Mouse (Mus musculus): ENCODE measurements at regions not wholly inside any gene's neighbourhood (a gene's known extent, or its start where the extent isn't known, plus 50 kb on each side); places are given as distances from the start of the nearest gene placed in this dataset.

- DNase-seq (ENCODE audit: low spot score in 2 of 2), result no peak
Measured at GRCm38 (mm10) chr17:84107946-84108686, 79.6 kb downstream of the Zfp36l2 start.

DNA sequence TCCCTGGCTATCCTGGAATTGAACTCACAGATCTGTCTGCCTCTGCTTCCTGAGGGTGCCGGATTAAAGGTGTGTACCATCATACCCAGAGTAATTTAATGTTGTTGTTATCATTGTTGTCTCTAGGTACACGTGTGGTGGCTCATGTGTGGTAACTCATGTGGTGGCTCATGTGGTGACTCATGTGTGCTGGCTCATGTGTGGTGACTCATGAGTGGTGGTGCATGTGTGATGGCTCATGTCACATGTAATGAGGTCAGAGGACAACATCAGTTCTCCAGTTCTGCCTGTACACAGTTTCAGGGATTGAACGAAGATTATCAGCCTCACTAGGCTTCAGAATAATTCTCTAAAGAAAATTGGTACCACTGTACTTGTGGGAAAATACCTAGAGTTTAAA, 80.2 kb downstream of the Zfp36l2 start:
- DNase-seq (ENCODE audit: low spot score in 2 of 2), result no peak

DNA sequence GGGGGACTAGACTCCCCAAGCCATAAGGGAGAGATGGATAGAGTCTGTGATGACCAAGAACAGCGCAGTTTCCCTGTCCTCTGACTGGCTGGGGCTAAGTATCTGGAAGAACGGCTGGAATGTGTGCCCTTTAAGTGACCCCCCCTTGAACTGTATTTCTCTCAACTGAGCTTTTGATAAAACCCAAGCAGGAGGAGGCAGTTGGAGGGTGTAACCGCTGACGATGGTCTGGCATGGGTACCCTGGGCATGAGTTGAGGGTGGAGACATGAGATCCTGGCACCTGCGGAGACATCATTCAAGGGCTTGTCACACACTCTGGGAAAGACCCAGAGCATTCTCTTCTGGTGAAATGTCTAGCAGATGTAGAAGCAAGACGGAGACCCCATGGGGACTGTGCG, 83.5 kb downstream of the Zfp36l2 start:
- no peak for DNase-seq (ENCODE audit: low spot score in 2 of 2)

DNA sequence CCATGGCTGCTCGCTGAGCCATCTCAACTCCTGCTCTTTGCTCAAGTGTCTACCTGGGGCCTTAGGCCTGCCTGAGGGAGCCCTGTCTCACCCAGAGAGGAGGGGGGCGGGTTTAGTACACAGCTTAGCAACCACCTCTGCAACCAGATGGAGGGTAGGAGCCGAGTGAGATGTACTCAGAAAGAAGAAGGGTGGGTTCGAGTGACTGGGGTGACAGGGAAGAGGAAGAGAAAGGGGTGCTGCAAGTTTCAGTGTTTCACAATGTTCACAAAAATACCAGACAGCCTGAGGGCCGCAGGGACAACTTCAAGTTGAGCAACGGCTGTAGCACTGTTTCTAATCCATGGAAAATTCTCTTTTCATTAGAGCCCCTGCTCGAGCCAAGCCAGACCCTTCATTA, 84.4 kb downstream of the Zfp36l2 start:
- DNase-seq (ENCODE audit: low spot score in 2 of 2), result peak in 1 of 2 experiments; percentile 40

GRCm38 (mm10) chr17:84101652-84102051, 86.1 kb downstream of the Zfp36l2 start:
- no peak for DNase-seq (ENCODE audit: low spot score in 2 of 2)

DNA sequence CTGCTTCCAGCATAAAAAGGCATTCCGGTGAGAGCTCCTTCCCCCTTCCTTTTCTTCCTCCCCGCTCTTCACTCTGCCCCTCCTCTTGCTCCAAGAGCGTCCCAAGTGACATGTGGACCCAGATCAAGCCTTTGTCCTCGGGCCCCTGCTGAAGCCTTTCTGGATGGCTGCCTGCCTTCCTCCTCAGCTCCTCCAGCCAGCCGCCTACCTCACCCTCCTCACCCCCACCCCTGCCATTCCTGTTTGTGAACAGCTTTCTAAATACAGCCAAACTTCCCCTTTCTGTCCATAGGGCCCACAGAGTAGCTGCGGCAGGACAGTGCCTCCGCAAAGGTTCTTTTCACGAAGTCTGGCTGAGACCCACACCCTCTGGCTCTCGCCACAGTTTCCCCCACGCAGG, 87.2 kb downstream of the Zfp36l2 start:
- DNase-seq (ENCODE audit: low spot score in 2 of 2), result peak in 1 of 2 experiments; percentile 46

DNA sequence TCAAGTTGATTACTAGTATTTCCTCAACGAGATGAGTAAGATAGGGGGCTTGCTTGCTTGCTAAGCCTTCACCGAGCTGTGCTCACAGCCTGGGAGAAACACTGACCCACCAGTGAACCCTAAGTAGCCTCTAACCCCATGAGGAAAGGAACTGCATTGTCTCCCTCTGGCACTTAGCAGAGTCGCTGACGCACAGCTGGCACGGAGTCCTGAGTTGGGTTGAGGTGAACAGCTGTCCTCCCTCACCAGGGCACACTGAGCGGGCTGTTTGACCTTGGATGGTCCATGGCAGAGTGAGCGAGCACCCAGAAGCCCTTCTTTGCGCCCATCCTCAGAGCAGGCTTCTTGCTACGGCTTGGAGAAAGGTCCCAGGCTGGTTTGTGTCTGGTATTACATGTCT, 88.0 kb downstream of the Zfp36l2 start:
- no peak for DNase-seq (ENCODE audit: low spot score in 2 of 2)

- DNase-seq (ENCODE audit: low spot score in 2 of 2), result no peak
Measured at GRCm38 (mm10) chr17:84097871-84098430, 89.8 kb downstream of the Zfp36l2 start.

- no peak for DNase-seq (ENCODE audit: low spot score in 2 of 2)
Measured at GRCm38 (mm10) chr17:84097286-84097685, 90.5 kb downstream of the Zfp36l2 start.

DNA sequence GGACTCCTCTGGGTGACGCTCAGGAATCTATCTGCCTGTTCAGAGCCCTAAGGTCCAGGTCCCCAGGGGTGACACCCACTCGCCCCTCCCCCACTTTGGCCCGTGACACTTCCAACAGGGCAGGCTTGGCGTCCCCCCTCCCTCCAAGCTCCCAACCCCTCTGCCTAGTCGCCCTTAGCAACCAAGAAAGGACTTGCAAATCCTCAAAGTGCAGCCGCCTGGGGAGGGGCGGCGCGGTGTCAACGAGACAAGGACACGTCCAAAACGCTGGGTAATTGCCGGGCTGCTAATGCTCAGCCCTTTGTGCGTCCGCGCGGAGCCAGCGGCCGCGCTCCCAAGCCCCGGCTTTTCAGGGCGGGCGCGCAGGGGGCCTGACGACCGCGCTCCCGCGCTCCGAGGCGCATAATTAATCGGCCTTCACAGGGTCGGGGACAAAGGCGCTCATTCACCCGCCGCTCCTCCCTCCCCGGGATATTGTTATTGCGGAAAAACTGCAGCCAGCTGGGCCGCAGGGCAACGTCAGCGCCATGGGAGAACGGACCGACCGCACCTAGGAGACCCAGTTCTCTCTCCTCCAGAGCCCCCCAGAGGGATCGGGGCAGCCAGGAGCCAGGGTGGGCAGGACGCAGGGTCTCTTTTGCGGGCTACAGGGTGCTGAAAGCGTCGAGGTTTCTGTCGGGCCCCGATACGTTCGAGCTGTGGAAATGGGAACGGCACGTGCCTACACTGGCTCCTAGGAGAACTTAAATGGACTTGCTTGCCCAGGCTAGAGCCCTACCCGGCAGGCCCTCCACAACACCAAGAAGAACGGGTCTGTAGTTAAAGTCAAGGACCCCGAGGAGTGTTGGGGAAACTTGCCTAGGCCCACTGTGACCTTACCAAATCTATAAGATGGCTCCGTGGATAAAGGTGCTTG, 91.1 kb downstream of the Zfp36l2 start:
- peak; percentile 71 to 88 for DNase-seq (ENCODE audit: low spot score in 2 of 2)

DNA sequence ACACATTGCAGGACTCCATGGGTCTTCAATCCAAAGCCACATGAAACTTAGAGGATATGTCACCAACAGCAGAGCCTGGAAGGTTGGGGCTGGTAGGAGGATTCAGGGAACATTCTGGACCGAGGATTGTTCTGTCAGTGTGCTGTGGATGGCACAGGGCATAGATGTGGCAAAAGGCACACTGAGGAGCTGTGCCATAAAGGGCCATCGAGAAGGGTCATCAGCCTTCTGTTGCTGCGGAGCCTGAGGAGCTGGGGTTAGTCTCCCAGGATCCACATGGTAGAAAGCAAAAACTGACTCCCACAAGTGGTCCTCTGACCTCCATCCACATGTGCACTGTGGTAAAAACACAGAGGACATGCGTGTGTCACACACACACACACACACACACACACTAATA, 91.9 kb downstream of the Zfp36l2 start:
- no peak for DNase-seq (ENCODE audit: low spot score in 2 of 2)

DNA sequence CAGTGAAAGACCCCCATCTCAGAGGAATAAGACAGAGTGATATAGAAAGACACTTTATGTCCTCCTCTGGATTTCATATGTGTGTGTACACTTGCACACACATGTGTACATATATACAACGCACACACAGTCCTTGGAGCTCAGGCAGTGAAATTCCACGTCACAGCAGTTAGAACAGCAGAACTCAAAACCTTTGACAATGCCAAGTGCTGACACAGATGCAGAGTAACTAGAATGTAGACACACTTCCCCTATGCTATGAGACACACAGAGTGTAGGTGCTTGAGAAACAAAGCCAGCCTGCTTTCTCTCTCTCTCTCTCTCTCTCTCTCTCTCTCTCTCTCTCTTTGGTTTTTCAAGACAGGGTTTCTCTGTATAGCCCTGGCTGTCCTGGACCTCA, 92.7 kb downstream of the Zfp36l2 start:
- no peak for DNase-seq (ENCODE audit: low spot score in 2 of 2)

DNA sequence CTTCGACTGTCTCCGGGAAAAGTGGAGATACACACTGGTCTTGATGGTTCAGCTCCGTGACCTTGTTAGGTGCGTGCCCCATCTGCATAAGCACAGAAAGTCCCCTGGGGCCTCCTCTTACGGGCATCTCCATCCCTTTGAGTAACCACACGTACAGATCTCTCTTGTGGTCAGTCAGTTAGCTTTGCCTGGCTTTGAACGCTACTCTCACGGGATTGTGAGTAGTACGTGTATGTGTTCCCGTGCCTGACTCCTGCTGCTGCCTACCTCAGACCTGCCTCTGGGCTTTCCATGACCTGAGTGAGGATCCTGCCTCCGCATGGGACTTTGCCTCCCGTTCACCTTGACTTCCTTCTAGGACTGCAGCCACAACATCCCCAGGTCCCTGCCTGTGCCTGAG, 101.4 kb downstream of the Zfp36l2 start:
- no peak for DNase-seq (ENCODE audit: low spot score in 2 of 2)

- no peak for DNase-seq (ENCODE audit: low spot score in 2 of 2)
Measured at GRCm38 (mm10) chr17:84085721-84086120, 102.0 kb downstream of the Zfp36l2 start.

GRCm38 (mm10) chr17:84085232-84085631, 102.5 kb downstream of the Zfp36l2 start:
- no peak for DNase-seq (ENCODE audit: low spot score in 2 of 2)

GRCm38 (mm10) chr17:84083307-84084263, 104.2 kb downstream of the Zfp36l2 start:
- DNase-seq (ENCODE audit: low spot score in 2 of 2), result no peak

- no peak for DNase-seq (ENCODE audit: low spot score in 2 of 2)
Measured at GRCm38 (mm10) chr17:84082571-84082970, 105.2 kb downstream of the Zfp36l2 start.

DNA sequence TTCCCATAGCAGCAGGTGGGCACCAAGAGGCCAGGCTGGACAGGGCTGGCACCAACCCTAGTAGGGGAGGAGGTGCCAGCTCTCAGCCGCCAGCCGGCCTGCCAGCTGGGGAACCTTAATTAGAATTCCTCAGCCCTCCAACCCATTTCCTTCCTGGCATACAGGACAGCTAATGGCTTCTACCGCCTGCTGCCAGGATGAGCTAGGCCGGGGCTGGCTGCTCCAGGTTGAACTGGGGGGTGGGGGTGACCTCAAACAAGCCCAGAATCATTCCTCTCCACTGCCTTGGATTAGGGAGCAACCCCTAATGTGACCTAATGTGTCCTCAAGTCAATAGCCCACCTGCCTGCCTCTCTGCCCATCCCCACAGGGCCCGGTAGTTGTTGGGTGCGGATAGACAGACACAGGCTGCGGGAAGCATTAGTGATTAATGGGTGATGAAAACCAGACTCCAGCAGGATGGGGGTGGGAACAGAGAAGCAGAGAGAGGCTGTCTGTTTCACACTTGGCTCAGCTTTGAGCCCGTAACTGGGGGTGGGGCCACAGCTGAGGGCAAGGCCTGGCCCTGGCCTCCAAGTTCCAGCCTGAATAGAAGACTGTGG, 105.9 kb downstream of the Zfp36l2 start:
- DNase-seq (ENCODE audit: low spot score in 2 of 2), result peak; percentile 76 to 81

- no peak for DNase-seq (ENCODE audit: low spot score in 2 of 2)
Measured at GRCm38 (mm10) chr17:84075081-84075938, 112.4 kb downstream of the Zfp36l2 start.
